Mouse (Mus musculus) heart, adult 9 months (tissue): ENCODE measurements around the gene Gm11992.
A peak's percentile ranks its signal among the peaks of the same experiment; 100 is the strongest.

ENCODE experiments used
- DNase-seq, 2 experiments: peaks; one replicate each; pipeline ENCODE4 v3.0.0; 2022; ENCODE audit warnings: low spot score in 2 of 2

Gene Gm11992

DNA sequence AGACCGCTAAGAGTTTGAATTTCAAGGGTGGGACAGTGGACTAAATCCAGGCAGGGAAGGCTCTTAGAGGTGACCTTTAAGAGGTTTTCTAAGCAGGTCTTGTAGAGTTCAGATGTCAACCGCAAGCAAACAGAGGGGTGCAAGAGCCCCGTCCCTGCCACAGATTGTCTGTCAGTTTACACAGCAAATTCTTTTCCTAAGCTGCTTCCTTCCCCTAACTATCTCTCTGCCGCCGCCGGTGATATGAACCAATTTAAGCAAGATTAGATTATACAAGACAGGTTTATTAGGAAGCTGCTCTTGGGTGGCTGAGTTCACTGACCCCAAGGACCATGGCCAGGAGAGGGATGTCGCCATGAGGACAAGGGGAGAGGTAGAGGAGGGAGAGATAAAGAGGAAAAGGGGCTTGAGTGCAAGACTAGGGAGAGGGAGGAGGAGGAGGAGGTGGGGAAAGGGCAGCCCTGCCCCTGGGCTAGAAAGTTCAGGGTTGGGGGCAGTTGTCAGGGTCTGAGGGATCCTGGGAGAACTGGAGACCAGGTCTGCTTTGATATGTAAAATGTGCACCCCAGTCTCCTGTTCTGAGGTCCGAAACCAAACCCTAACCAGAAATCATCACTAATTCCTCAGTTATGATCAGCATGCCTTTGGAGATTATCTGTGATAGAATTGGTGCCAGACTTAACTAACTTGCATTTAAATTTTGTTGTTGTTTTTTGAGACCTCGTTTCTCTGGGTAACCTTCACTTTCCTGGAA is 67.2 kb downstream of the Gm11992 start:
- no peak for DNase-seq

DNA sequence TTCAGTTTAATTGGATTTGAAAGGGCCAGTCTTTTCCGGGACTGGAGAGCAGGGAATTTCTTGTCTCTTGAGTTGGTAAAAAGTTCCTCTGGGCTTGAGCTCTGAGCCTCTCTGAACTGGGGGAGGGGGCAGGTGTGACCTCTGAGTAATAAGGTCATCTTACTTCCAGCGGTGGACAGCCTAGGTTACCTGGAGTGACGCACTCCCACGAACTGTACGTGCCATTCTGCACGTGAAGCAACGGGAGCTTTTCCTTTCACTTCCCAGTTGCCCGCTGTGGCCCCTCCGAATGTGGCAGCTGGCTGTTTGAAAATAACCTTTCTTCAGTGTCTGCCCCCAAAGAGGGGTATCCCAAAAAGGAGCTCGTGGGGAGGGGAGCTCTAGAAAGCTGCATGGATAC is 67.7 kb downstream of the Gm11992 start:
- no peak for DNase-seq

DNA sequence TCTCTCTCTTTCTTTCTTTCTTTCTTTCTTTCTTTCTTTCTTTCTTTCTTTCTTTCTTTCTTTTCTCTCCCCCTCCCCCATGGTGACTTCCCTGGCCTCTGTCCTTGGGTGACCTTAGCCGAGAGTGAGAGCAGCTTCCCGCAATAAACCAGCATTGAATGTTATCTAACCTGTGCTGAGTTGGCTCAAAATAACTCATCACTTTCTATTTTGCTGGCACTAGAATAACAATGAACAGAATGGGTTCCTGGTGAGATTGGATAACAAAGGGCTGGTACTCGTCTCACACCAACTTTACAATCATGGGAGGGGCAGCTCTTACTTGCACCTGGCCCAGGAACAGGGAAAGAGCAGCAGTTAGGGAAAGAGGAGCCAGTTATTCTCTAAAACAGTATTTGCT is 68.5 kb downstream of the Gm11992 start:
- DNase-seq, result no peak

DNA sequence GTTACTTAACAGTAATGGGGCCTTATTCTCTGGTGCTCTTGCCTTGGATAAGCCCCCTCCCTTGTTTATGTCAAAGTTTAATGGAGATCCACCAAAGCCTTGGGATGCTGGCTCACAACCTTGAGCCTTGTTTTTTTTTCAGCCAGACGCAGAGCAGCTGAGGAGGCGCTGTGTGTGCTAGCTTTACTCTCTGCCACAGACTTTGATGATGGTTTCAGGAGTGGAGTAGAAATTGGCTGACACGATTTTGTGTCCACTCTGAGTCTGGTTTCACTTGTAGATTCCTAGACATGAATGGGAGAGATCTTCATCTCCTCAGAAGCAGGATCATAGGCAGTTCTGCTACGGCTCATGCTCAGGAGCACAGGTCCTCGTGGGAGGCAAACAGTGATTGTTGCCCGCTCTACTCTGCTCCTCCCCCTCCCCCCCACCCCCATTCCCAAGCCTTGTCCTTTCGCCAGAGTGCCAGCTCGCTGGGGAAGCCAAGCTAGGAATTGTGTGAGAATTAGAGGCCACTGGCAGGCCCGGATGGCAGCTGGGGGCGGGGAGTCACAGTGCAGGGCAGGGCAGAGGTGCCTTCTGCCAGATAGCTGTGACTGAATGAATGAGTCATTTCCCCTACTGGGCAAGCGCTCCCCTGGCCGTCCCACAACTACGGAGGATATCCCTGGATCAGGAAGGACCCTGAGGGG is 69.1 kb downstream of the Gm11992 start:
- DNase-seq, result peak; percentile 71 to 75

DNA sequence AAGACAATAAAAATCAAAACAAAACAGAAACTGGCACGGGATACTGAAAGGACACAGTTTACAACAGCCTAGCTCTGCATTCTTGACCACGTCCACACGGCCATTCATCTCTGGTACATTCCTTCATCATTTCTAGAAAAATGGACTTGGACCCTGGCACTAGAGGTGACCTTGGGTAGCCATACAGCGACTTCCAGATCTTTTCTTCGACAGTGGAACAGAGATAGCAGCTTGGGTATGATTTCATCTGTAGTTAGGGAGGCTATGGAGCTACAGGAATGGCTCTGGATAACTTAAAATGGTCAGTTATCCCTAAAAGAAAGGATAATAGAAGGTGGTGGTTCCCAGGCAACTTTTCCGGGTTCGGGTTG is 69.6 kb downstream of the Gm11992 start, which contains the start of gene Upp1:
Gene Upp1, plus strand, starts transcription at position 54 of the 371 bp plus-strand sequence.
- DNase-seq, result peak in 1 of 2 experiments; percentile 17

DNA sequence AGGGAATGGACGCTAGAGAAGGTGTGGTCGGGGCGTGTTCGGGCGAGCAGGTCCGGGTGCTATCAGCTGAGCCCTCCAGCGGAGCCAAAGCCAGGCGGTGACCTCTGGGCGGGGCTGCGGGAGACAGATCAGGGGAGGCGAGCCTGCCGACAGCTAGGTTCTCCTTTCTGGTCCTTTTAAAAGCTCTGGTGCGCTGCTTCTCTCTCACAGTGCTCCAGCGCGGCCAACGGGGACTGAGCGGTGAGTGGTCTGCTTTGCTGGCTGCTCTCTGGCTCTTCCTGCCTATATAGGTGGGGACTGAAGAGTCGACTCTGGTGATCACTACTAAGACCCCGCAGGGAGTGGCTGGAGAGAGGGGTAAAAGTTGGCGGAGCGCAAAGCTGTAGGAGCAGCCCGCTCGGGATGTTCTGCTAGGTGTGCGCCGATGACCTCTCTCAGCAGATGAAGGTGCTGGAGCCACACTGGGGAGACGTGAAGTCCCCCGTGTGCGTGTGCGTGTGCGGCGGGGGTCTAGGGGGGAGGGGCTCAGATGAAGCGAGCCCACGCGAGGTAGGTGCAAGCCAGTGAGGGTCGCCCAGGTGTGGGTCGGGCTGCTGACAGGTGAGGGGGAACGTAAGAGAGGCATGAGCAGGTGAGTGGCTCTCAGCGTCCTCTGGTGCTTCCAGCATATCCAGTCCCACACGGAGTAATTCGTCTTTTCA is 70.2 kb downstream of the Gm11992 start:
- DNase-seq, result peak; percentile 38 to 45
